Mouse (Mus musculus) cortical plate, adult 2 months (tissue): ENCODE data around the gene Cby3.

Source experiments
- CTCF ChIP-seq: fragments of 200-500 bp; IDR thresholded peaks from 2 replicates; pipeline ENCODE4 v1.5.1; 2011; ENCODE audit warnings: mild to moderate bottlenecking, control low read depth, low read length; ENCODE audit not compliant: insufficient read depth; ENCODE audit errors: extremely low read depth
- POLR2A ChIP-seq: fragments of 200-500 bp; IDR thresholded peaks from 2 replicates; pipeline ENCODE4 v1.6.1; 2011; ENCODE audit warnings: mild to moderate bottlenecking, low read length, control low read depth; ENCODE audit not compliant: insufficient read depth; ENCODE audit errors: extremely low read depth

DNA sequence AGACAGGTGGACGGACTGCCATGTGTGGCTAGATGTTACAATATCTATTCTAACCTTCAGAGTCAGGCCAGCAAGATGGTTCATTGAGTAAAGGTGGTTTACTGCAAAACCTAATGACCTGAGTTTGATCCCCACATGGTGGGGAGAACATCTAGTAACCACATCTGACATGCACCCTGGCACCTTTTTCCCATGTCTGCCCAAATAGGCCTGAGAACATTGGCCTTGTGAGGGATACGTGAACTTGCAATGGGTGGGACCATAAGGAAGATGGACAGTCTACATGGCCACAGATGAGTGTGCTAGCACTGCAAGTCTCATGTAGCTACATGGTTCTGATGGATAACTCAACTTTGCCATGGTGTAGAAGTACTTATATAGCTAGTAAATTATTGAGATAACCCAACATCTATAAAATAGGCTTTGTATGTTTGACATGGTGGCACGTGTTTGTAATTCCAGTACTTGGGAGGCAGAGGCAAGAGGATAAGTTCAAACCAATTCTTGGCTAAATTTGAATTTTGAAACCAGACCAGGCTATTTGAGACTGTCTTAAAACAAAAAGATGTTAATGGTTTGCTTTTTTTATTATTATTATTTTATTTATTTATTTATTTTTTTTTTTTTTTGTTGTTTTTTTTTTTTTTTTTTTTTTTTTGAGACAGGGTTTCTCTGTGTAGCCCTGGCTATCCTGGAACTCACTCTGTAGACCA is 34.1 kb downstream of the Cby3 start:
- no peak for TF ChIP-seq POLR2A
- TF ChIP-seq CTCF, result no peak
